Comparison of ENCODE assay signal across 26 mouse cellular contexts in the genomic region with DNA sequence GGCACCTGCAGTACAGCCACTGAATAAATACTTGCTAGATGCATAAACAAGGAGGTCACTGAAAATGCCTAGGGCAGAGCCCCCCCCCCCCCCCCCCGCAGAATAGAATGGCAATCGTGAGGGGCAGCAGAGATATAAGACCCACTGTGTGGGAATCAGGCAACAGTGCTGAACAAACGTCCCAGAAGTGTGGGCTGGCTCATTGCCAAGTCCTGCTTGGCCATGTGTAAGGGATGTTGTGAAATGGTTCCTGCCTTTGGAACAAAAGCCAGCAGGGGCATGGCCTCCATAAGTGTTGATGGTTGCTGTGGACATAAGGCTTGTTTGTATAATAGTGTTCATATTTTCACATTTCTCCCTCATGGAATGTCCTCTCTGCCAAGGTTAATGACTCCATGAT.
DNase-seq lines count a peak whose midpoint lies in the region; ATAC-seq and TF ChIP-seq lines count a peak whose summit lies in the region.
"Had no signal": no experiment of that assay in that cellular context is flagged by ENCODE, and none has a peak within 500 bp of the region (broad histone marks: within the 10 kb centered on the region; RNA-seq: fewer than 3 reads in every experiment).

No protein-coding gene starts in this region.

- WGBS in liver, adult 2 months = 41% methylated on average over 3 of the region's 3 CpGs
- WGBS in liver, embryonic 12.5 days (ENCODE audit: insufficient replicate concordance) = 36% methylated on average over 3 of the region's 3 CpGs
- WGBS in neural tube, embryonic 15.5 days = 27% methylated on average over 3 of the region's 3 CpGs

- peak; percentile 20 to 39 for DNase-seq in cerebellum, postnatal 14 days
- DNase-seq in cerebellum, adult 8-10 months = no peak
- DNase-seq in liver, adult 2 months (ENCODE audit: extremely low read depth, low read depth, low spot score) = peak; percentile 63
- DNase-seq in 416B (ENCODE audit: low read depth) = peak; percentile 1
- DNase-seq in NIH3T3 (ENCODE audit: low read depth) = peak; percentile 25
- DNase-seq: cerebellum, adult 11-12 months; cerebellum, postnatal 36 days; gastrocnemius, adult 2 months; gastrocnemius, postnatal 36 days; heart, adult 2 months; heart, postnatal 10 days; right cerebral cortex, postnatal 25 days; thymus, postnatal 14 days had no signal

- H3K79me2 ChIP-seq in liver, adult 2 months (ENCODE audit: control insufficient read depth, insufficient read depth, low read length) = no peaks in the 10 kb centered on the region

- no peaks in the 10 kb centered on the region for H3K36me3 ChIP-seq in liver, adult 2 months (ENCODE audit: control insufficient read depth, insufficient read depth, low read length)
- no peaks in the 10 kb centered on the region for H3K36me3 ChIP-seq in liver, embryonic 12.5 days
- no peaks in the 10 kb centered on the region for H3K36me3 ChIP-seq in neural tube, embryonic 15.5 days
- H3K36me3 ChIP-seq: heart, embryonic 13.5 days; limb, embryonic 13.5 days; lung, embryonic 15.5 days; midbrain, embryonic 13.5 days; neural tube, embryonic 13.5 days; stomach, embryonic 15.5 days had no signal

- no peak overlapping the region for H3K4me3 ChIP-seq in liver, adult 2 months (ENCODE audit: insufficient read depth, low read depth, low read length)
- no peak overlapping the region for H3K4me3 ChIP-seq in liver, embryonic 12.5 days
- no peak overlapping the region for H3K4me3 ChIP-seq in neural tube, embryonic 15.5 days (replicated peaks)
- H3K4me3 ChIP-seq: forebrain, embryonic 13.5 days; gastrocnemius, adult 2 months; heart, adult 2 months; heart, embryonic 13.5 days; limb, embryonic 13.5 days; lung, embryonic 15.5 days; midbrain, embryonic 13.5 days; neural tube, embryonic 13.5 days; stomach, embryonic 15.5 days had no signal

- TF ChIP-seq POLR2A in liver, adult 2 months (IDR thresholded peaks at IDR 0.05; ENCODE audit: extremely low read depth, insufficient read depth, low read length) = no peak

- peaks cover 5% of the 10 kb centered on the region; the same call in 1 of the 2 replicates for H3K4me1 ChIP-seq in liver, adult 2 months (ENCODE audit: control insufficient read depth, insufficient read depth, low read length)
- H3K4me1 ChIP-seq in liver, embryonic 12.5 days = no peaks in the 10 kb centered on the region
- no peaks in the 10 kb centered on the region for H3K4me1 ChIP-seq in neural tube, embryonic 15.5 days
- H3K4me1 ChIP-seq: forebrain, embryonic 13.5 days; heart, embryonic 13.5 days; limb, embryonic 13.5 days; lung, embryonic 15.5 days; midbrain, embryonic 13.5 days; neural tube, embryonic 13.5 days; stomach, embryonic 15.5 days had no signal

- H3K9ac ChIP-seq in liver, adult 2 months (ENCODE audit: low read depth, low read length) = no peak overlapping the region
- H3K9ac ChIP-seq in liver, embryonic 12.5 days = no peak overlapping the region
- H3K9ac ChIP-seq in neural tube, embryonic 15.5 days (replicated peaks) = no peak overlapping the region
- H3K9ac ChIP-seq: forebrain, embryonic 13.5 days; heart, embryonic 13.5 days; hindbrain, embryonic 14.5 days; limb, embryonic 13.5 days; liver, embryonic 14.5 days; lung, embryonic 15.5 days; midbrain, embryonic 13.5 days; neural tube, embryonic 13.5 days; stomach, embryonic 15.5 days had no signal

- no peaks in the 10 kb centered on the region for H3K27me3 ChIP-seq in liver, adult 2 months (ENCODE audit: control insufficient read depth, insufficient read depth, low read length)
- no peaks in the 10 kb centered on the region for H3K27me3 ChIP-seq in liver, embryonic 12.5 days (replicated peaks)
- no peaks in the 10 kb centered on the region for H3K27me3 ChIP-seq in neural tube, embryonic 15.5 days (replicated peaks)
- H3K27me3 ChIP-seq: forebrain, embryonic 13.5 days; heart, embryonic 13.5 days; limb, embryonic 13.5 days; lung, embryonic 15.5 days; midbrain, embryonic 13.5 days; neural tube, embryonic 13.5 days; stomach, embryonic 15.5 days had no signal

- H3K9me3 ChIP-seq in liver, embryonic 12.5 days (replicated peaks) = no peaks in the 10 kb centered on the region
- H3K9me3 ChIP-seq in neural tube, embryonic 15.5 days (replicated peaks) = no peaks in the 10 kb centered on the region
- H3K9me3 ChIP-seq: forebrain, embryonic 13.5 days; limb, embryonic 13.5 days; midbrain, embryonic 13.5 days; stomach, embryonic 15.5 days had no signal

- H3K4me2 ChIP-seq in liver, embryonic 12.5 days = no peak overlapping the region
- H3K4me2 ChIP-seq in neural tube, embryonic 15.5 days = no peak overlapping the region
- H3K4me2 ChIP-seq: forebrain, embryonic 13.5 days; heart, embryonic 13.5 days; hindbrain, embryonic 14.5 days; limb, embryonic 13.5 days; lung, embryonic 15.5 days; midbrain, embryonic 13.5 days; neural tube, embryonic 13.5 days; stomach, embryonic 15.5 days had no signal

- ATAC-seq in liver, embryonic 12.5 days = no peak
- no peak for ATAC-seq in neural tube, embryonic 15.5 days (ENCODE audit: low FRiP score)
- ATAC-seq: forebrain, embryonic 13.5 days; intestine, postnatal 0 days; midbrain, embryonic 13.5 days had no signal

- H3K27ac ChIP-seq in liver, adult 2 months (replicated peaks; ENCODE audit: insufficient read depth, low read depth, low read length) = no peak overlapping the region
- no peak overlapping the region for H3K27ac ChIP-seq in liver, embryonic 12.5 days
- no peak overlapping the region for H3K27ac ChIP-seq in neural tube, embryonic 15.5 days (replicated peaks)
- H3K27ac ChIP-seq: forebrain, embryonic 13.5 days; gastrocnemius, adult 2 months; heart, adult 2 months; heart, embryonic 13.5 days; hindbrain, embryonic 14.5 days; limb, embryonic 13.5 days; liver, embryonic 14.5 days; lung, embryonic 15.5 days; macrophage; midbrain, embryonic 13.5 days; neural tube, embryonic 13.5 days; stomach, embryonic 15.5 days had no signal

- TF ChIP-seq CTCF in liver, adult 2 months (IDR thresholded peaks at IDR 0.05; ENCODE audit: low read depth, low read length) = no peak
